Mouse (Mus musculus) liver, embryonic 14.5 days (tissue): Measurements from ENCODE around the gene Col4a1. TPM values are rescaled to one million over a fixed set of nuclear protein-coding genes. Genes with fewer than 3 reads are reported as not detected.

Experiments
- ATAC-seq: fragments of 200-750 bp; cut with Nextera tagmentation; 2 replicates; pipeline ENCODE4 v1.8.0; 2017; ENCODE audit warnings: moderate number of reproducible peaks, mild to moderate bottlenecking, moderate library complexity; ENCODE audit not compliant: insufficient read depth
- DNase-seq, 3 experiments: peaks; one replicate each; pipeline ENCODE4 v3.0.0-alpha.2; 2012 to 2013; ENCODE audit warnings: low read depth in 3 of 3, low spot score in 3 of 3
- H3K27ac ChIP-seq: fragments of 300-500 bp; sonication (generic); 2 replicates; pipeline ENCODE4 v1.5.1; 2014; ENCODE audit warnings: moderate library complexity, mild to moderate bottlenecking, control low read depth, inconsistent platforms
- H3K27me3 ChIP-seq: fragments of 300-500 bp; sonication (generic); 2 replicates; pipeline ENCODE4 v1.6.1; 2014; ENCODE audit warnings: mild to moderate bottlenecking, low read length, moderate library complexity; ENCODE audit not compliant: control insufficient read depth, insufficient read depth
- H3K36me3 ChIP-seq: fragments of 300-500 bp; sonication (generic); replicated peaks from 2 replicates; pipeline ENCODE4 v1.6.1; 2014; ENCODE audit warnings: low read depth; ENCODE audit not compliant: control insufficient read depth, insufficient read depth
- H3K4me1 ChIP-seq, 2 experiments: fragments of 200-500 bp in 1 of 2; fragments of 300-500 bp in 1 of 2; sonication (generic) in 1 of 2; replicated peaks; 2 replicates each; pipeline ENCODE4 v1.6.1; 2012 to 2014; ENCODE audit warnings: antibody characterized with exemption in 1 of 2, inconsistent platforms in 1 of 2, low read length in 1 of 2; ENCODE audit not compliant: control insufficient read depth in 2 of 2, insufficient read depth in 2 of 2
- H3K4me2 ChIP-seq: fragments of 300-500 bp; sonication (generic); 2 replicates; pipeline ENCODE4 v1.6.1; 2014; ENCODE audit warnings: low read depth, mild to moderate bottlenecking, control low read depth, moderate library complexity
- H3K4me3 ChIP-seq, 2 experiments: fragments of 200-500 bp in 1 of 2; fragments of 300-500 bp in 1 of 2; sonication (generic) in 1 of 2; 2 replicates each; pipeline ENCODE4 v1.5.1; 2012 to 2014; ENCODE audit warnings: low read depth in 2 of 2, low read length in 2 of 2, mild to moderate bottlenecking in 2 of 2, control low read depth in 1 of 2, inconsistent platforms in 1 of 2, moderate library complexity in 1 of 2; ENCODE audit not compliant: insufficient read depth in 1 of 2
- H3K9ac ChIP-seq: fragments of 300-500 bp; sonication (generic); replicated peaks from 2 replicates; pipeline ENCODE4 v1.6.1; 2014; ENCODE audit warnings: mild to moderate bottlenecking, control low read depth, moderate library complexity
- H3K9me3 ChIP-seq: fragments of 300-500 bp; sonication (generic); 2 replicates; pipeline ENCODE4 v1.6.1; 2016; ENCODE audit warnings: low read length, mixed read lengths; ENCODE audit not compliant: control insufficient read depth
- CTCF ChIP-seq: IDR thresholded peaks from 2 replicates; pipeline ENCODE4 v1.5.1; 2016; ENCODE audit warnings: antibody characterized with exemption, low read depth, control low read depth
- EP300 ChIP-seq: IDR thresholded peaks from 2 replicates; pipeline ENCODE4 v1.6.1; 2016; ENCODE audit warnings: antibody characterized with exemption, low read depth
- WGBS: fragments of 180-500 bp; shearing (Covaris S2); extraction: QIAGEN DNeasy Blood & Tissue Kit; methylation state at CpG from one replicate; pipeline ENCODE4 v1.1.7; 2014; ENCODE audit not compliant: insufficient replicate concordance; 5-methylcytosine and 5-hydroxymethylcytosine counted together
- polyA plus RNA-seq, 2 experiments: library from polyadenylated mRNA; depleted of rRNA in 1 of 2; stranded (reverse) in 1 of 2; unstranded in 1 of 2; fragments of >200 nt; fragmentation: Nextera tagmentation in 1 of 2; extraction: Ambion mirVana in 1 of 2; gene quantifications; 2 replicates each; pipeline versions ENCODE4 v1.2.1 to v1.2.3; 2012 to 2014

Col4a1 gene
- 15.4 and 16.3 TPM in 2 replicates for polyA plus RNA-seq (2012; rRNA removed)
- polyA plus RNA-seq (2014; fragmentation: Nextera tagmentation; extraction: Ambion mirVana) = 13.5 and 14.4 TPM in 2 replicates

DNA sequence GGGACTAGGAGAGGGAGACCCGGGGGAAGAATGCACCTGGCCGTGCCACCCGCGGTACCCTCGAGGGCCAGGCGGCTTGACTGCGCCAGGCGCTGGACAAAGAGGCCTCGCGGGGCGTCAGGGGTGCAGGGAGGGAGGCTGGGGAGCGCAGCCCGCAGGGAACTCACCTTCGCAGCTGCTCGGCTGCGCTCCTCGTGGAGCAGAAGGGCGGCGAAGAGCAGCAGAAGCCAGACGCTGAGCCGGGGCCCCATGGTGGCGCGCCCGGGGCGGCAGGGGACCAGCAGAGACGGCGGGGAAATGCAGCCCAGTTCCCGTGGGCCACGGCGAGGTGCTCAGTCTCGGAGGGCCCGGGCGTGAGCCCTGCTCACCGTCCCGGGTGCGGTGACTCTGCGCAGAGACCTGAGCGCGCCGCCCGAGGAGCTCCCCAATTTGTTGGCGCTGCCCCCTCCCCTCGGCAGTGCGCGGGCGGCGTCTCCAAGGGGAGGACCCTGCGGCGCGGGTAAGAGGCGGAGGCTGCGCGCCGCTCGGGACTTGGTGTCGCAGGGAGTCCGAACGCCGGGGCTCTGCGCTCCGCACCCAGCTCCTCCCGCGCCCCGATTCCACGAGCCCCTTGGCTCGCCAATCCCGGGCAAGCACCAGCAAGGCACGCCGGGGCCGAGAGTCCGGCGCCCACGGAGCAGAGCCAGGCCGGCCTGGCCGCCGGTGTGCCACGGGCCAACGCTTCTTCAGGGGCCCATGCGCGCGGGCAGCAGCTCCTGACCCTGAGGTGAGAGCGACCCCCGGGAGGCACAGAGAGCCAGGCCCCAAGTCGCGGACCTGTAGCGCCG is at the start of gene Col4a1, which contains the start of gene Col4a2:
TSS of gene Col4a1 (minus strand) at position 478 of the 827 bp plus-strand sequence.
TSS of gene Col4a2 (plus strand) at position 457 of the 827 bp plus-strand sequence.
- Histone ChIP-seq H3K4me1 (0 out of 4 replicates have a peak, but pooled peaks cover 0 to 3% of the 10 kb centered on the region in 2 experiments), H3K4me2 (peak within 1 kb of the TSS; percentile 54), H3K36me3 (no peaks in the 10 kb centered on the region), H3K27ac (no peak within 1 kb of the TSS), H3K27me3 (peaks cover 37% of the 10 kb centered on the region), H3K9me3 (no peaks in the 10 kb centered on the region), H3K4me3 (peak within 1 kb of the TSS; percentile 48 to 52), H3K9ac (no peak within 1 kb of the TSS)
- DNase-seq (no peak), ATAC-seq (no peak)
- no peak for TF ChIP-seq CTCF
- TF ChIP-seq EP300 = no peak
- under 1% methylated on average over 83 of the region's 87 CpGs for WGBS

DNA sequence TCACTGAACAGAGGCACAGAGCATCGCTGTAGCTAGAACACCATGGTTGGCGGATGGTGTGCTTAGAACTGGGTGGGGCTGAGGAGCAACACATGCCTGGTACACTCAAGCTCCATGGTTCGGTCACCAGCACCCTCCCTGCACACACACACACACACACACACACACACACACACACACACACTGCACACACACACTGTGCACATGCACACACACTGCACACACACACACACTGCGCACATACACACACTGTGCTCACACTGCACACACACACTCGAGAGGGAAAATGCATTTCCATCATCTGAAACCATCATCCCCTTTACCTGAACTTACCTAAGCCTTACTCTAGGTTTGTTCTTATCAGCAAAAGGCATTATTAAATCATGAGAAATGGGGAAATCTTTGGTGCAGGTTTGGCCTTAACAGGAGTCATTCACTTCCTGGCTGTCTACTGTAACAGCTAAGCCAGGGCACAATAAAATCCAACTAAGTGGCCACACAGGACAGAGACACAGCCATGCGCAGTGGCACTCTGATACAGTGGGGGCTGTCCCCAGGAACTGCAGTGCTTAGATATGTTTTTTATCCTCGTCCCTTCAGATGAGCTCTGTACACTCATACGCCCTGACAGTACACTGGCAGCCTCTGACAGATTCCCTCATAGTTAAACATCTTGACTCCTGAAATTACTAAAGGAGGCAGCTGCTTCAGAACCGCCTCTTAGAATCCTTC is 49.1 kb upstream of the Col4a1 start:
- no peak for ATAC-seq
- Histone ChIP-seq H3K9me3 (no peaks in the 10 kb centered on the region), H3K27ac (no peak overlapping the region), H3K9ac (no peak overlapping the region), H3K27me3 (no peaks in the 10 kb centered on the region), H3K4me2 (no peak overlapping the region), H3K4me1 (no peaks in the 10 kb centered on the region), H3K4me3 (no peak overlapping the region), H3K36me3 (no peaks in the 10 kb centered on the region)
- TF ChIP-seq EP300 = no peak
- no peak for TF ChIP-seq CTCF
- WGBS = 55% methylated on average over 9 of the region's 9 CpGs
- no peak for DNase-seq

DNA sequence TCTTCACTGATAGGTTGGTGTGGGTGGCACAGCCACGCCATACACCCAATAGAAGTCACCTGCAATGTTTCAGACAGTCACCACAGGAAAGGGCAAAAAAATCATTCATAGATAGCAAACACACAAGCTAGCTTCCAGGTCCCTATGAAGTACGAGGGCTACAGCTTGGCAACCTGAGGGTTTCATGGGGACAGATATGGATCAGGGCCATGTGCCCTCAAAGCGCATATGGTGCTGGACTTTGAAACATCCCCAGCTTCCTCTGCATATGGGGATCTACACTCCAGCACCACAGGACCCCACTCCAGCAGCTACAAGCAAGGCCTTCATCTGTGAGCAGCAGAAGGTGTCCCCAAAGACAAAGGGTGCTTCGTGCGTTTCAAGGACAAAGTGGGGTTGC is 47.2 kb upstream of the Col4a1 start:
- no peak for ATAC-seq
- Histone ChIP-seq H3K9me3 (no peaks in the 10 kb centered on the region), H3K4me2 (no peak overlapping the region), H3K9ac (no peak overlapping the region), H3K27me3 (no peaks in the 10 kb centered on the region), H3K4me3 (no peak overlapping the region), H3K4me1 (no peaks in the 10 kb centered on the region), H3K36me3 (no peaks in the 10 kb centered on the region), H3K27ac (no peak overlapping the region)
- DNase-seq = no peak
- 66% methylated on average over 5 of the region's 5 CpGs for WGBS
- TF ChIP-seq CTCF (no peak), EP300 (no peak)

DNA sequence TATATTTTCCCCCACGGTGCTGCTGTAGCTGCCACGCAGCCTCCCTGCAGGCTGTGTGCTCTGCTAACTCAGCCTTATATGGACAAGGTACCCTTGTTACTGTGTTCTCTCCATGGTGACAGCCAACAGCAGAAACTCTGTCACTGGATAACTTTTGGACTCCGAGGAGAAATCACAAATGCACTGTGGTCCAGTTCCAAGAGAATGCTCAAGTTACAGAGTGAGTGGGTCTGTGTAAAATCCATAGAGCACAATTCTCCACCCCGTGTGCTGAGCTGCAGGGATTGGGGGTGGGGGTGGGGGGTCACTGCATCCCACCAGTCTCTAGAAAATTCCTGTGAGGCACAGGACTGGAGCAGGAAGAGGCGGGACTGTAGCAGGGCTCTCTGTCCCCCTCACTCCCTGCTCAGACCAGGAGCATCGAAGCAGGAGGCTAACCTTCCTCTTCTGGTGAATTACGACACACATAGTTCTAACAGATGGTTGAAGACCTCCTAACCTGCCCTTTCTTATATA is 45.4 kb upstream of the Col4a1 start:
- DNase-seq = no peak
- H3K4me3 ChIP-seq = no peak overlapping the region
- ATAC-seq = no peak
- no peaks in the 10 kb centered on the region for H3K36me3 ChIP-seq
- H3K27ac ChIP-seq = no peak overlapping the region
- no peak overlapping the region for H3K4me2 ChIP-seq
- H3K9me3 ChIP-seq = no peaks in the 10 kb centered on the region
- no peak for TF ChIP-seq CTCF
- TF ChIP-seq EP300 = no peak
- H3K9ac ChIP-seq = no peak overlapping the region
- H3K4me1 ChIP-seq = no peaks in the 10 kb centered on the region
- H3K27me3 ChIP-seq = no peaks in the 10 kb centered on the region
- WGBS = 39% methylated on average over 7 of the region's 7 CpGs

DNA sequence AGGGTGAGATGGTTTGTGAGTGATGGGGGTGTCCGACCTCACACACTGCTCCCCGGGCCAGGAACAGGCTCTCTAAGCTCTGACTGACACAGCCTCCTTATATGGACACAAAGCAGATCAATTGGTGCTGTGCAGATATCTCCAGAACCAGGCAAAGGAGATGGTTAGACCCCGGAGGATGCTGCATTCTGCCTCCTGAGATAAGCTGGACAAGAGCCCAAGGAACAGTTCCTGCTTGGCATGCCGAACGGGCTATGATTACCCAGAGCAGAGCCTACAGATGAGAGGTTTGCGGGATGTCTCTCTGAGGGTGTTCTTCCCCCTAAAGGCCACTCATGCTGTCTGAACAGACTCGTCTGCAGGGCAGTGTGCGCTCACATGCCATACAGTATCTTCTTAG is 44.1 kb upstream of the Col4a1 start:
- Histone ChIP-seq H3K4me1 (no peaks in the 10 kb centered on the region), H3K27me3 (no peaks in the 10 kb centered on the region), H3K9ac (no peak overlapping the region), H3K9me3 (no peaks in the 10 kb centered on the region), H3K4me3 (no peak overlapping the region), H3K4me2 (no peak overlapping the region), H3K36me3 (no peaks in the 10 kb centered on the region), H3K27ac (no peak overlapping the region)
- WGBS = 34% methylated on average over 8 of the region's 8 CpGs
- no peak for TF ChIP-seq CTCF
- TF ChIP-seq EP300 = no peak
- ATAC-seq (no peak), DNase-seq (no peak)
